Mouse (Mus musculus): ENCODE measurements around the gene Usp54. TPM values are rescaled to one million over a fixed set of nuclear protein-coding genes. Genes with fewer than 3 reads are reported as not detected.
"Not testable (repeated sequence)": the region's sequence is repeated elsewhere in the genome, so short reads cannot be mapped to it uniquely, and the experiment has no call there.

Usp54 gene
- polyA plus RNA-seq, 1 experiment, result 1.9 TPM

DNA sequence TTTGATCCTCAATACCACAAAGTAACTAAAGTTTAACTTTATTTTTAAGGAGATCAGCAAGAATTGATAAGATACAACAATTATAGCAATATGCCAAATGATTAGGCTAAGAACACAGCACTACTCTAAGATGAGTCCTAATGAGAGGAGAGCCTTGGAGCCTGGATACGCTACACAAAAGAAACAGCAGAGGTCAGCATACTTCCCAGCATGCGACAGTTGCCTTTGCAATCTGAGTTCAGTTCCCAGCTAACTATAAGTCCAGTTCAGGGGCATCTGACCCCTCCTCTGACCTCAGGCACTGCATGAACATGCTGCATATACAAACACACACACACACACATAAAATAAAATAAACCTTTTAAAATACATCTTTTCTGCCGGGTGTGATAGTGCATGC is 4.7 kb upstream of the Usp54 start:
- H3K27me3 ChIP-seq (ENCODE audit: control insufficient read depth, insufficient read depth, low read length), result no peaks in the 10 kb centered on the region
- DNase-seq (ENCODE audit: low read depth in 1 of 2, low spot score in 2 of 2), result no peak
- no peak for TF ChIP-seq POLR2A (IDR thresholded peaks at IDR 0.05; ENCODE audit: low read depth, low read length)
- no peak for TF ChIP-seq CTCF (IDR thresholded peaks at IDR 0.05; ENCODE audit: extremely low read depth, insufficient read depth, insufficient read length, insufficient replicate concordance)
- no peaks in the 10 kb centered on the region for H3K4me1 ChIP-seq (ENCODE audit: control insufficient read depth, insufficient read depth, insufficient read length)
- WGBS, result 58% methylated on average over 3 of the region's 3 CpGs
- no peak overlapping the region for H3K27ac ChIP-seq (ENCODE audit: insufficient read depth, low read length)
- H3K4me3 ChIP-seq (ENCODE audit: extremely low read depth, insufficient read depth, insufficient read length), result no peak overlapping the region
- no peaks in the 10 kb centered on the region for H3K36me3 ChIP-seq (ENCODE audit: control insufficient read depth, insufficient read depth, low read length)

DNA sequence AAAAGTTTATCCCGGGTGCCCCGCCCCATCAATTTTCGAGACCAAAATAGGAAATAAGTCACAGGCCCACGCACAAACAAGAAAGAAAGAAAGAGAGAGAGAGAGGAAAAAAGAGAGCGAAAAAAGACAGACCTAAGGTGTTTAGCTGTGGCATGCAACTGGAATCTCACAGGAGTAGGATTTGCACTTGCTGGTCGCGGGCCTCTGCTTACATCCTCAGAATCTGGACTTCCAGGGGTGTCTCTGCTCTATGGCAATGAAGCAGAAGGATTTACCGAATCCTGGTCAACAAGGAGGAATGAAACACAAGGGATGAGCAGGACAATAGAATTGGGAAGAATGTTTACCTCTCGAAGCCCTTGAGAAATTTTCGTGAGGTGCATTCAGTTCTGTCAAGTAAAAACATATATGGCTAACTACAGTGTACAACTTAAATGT is 594 bp upstream of the Usp54 start:
- Histone ChIP-seq H3K36me3 (ENCODE audit: control insufficient read depth, insufficient read depth, low read length) (no peaks in the 10 kb centered on the region), H3K4me1 (ENCODE audit: control insufficient read depth, insufficient read depth, insufficient read length) (no peaks in the 10 kb centered on the region), H3K4me3 (ENCODE audit: extremely low read depth, insufficient read depth, insufficient read length) (peak overlapping the region; percentile 85), H3K27me3 (ENCODE audit: control insufficient read depth, insufficient read depth, low read length) (no peaks in the 10 kb centered on the region), H3K27ac (ENCODE audit: insufficient read depth, low read length) (peak overlapping the region; percentile 97)
- TF ChIP-seq CTCF (IDR thresholded peaks at IDR 0.05; ENCODE audit: extremely low read depth, insufficient read depth, insufficient read length, insufficient replicate concordance) (no peak), POLR2A (IDR thresholded peaks at IDR 0.05; ENCODE audit: low read depth, low read length) (no peak)
- WGBS, result 15% methylated on average over 10 of the region's 10 CpGs
- DNase-seq (ENCODE audit: low read depth in 1 of 2, low spot score in 2 of 2), result no peak

DNA sequence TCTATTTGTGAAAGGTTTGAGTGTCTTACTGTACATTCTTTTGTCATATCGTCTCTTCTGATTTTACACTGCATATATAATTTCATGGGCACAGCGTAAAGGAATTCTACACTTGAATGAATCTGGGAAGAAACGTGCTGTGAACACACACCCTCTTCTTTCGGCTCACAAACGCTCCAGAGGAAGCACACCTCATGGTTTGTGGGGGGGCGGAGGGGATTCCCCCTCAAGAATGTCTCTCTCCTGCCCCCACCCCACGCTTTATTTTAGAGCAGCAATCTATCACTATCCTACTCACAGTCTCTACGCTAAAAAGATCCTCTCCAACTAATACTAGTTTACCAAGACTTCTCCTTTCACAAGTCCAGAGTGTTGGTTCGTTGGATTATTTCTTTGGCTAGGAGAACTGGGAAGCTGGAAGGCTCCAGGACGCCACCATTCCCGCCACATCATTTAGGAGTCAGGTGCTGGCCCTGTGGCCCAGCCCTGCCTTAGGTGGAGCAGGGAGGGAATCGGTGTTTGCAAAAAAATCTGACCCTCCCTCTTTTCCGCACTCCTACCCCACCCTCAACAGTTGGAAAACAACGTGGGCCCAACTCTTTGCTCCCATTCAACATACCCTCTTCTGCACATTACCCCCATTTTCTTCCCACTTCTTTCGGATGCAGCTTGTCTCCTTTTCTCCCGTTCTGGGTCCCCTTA is 794 bp downstream of the Usp54 start:
- 2% methylated on average over 16 of the region's 16 CpGs for WGBS
- peak; percentile 37 to 71 for DNase-seq (ENCODE audit: low read depth in 1 of 2, low spot score in 2 of 2)
- Histone ChIP-seq H3K27me3 (ENCODE audit: control insufficient read depth, insufficient read depth, low read length) (no peaks in the 10 kb centered on the region), H3K36me3 (ENCODE audit: control insufficient read depth, insufficient read depth, low read length) (no peaks in the 10 kb centered on the region), H3K27ac (ENCODE audit: insufficient read depth, low read length) (peak overlapping the region; percentile 91), H3K4me1 (ENCODE audit: control insufficient read depth, insufficient read depth, insufficient read length) (no peaks in the 10 kb centered on the region), H3K4me3 (ENCODE audit: extremely low read depth, insufficient read depth, insufficient read length) (peak overlapping the region; percentile 85)
- TF ChIP-seq CTCF (IDR thresholded peaks at IDR 0.05; ENCODE audit: extremely low read depth, insufficient read depth, insufficient read length, insufficient replicate concordance) (no peak), POLR2A (IDR thresholded peaks at IDR 0.05; ENCODE audit: low read depth, low read length) (no peak)

DNA sequence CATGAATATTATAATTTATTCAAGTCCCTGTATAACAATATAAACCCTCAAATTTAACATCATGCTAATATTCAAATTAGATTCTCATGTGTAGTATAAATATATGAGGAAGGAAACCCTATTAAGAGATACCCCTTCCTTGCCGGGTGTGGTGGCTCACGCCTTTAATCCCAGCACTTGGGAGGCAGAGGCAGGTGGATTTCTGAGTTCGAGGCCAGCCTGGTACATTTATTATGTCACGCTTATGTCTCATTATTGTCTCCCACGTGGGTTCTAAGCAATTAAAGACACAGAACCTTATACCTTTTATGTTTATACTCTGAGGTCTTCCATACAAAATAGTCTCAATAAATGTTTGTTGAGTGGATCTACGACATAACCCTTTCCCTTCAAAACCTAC is 2.2 kb downstream of the Usp54 start:
- no peak overlapping the region for H3K4me3 ChIP-seq (ENCODE audit: extremely low read depth, insufficient read depth, insufficient read length)
- WGBS, result 81% methylated on average over 6 of the region's 6 CpGs
- no peaks in the 10 kb centered on the region for H3K27me3 ChIP-seq (ENCODE audit: control insufficient read depth, insufficient read depth, low read length)
- no peaks in the 10 kb centered on the region for H3K4me1 ChIP-seq (ENCODE audit: control insufficient read depth, insufficient read depth, insufficient read length)
- H3K27ac ChIP-seq (ENCODE audit: insufficient read depth, low read length), result no peak overlapping the region
- TF ChIP-seq POLR2A (IDR thresholded peaks at IDR 0.05; ENCODE audit: low read depth, low read length), result no peak
- no peak for TF ChIP-seq CTCF (IDR thresholded peaks at IDR 0.05; ENCODE audit: extremely low read depth, insufficient read depth, insufficient read length, insufficient replicate concordance)
- no peaks in the 10 kb centered on the region for H3K36me3 ChIP-seq (ENCODE audit: control insufficient read depth, insufficient read depth, low read length)
- DNase-seq (ENCODE audit: low read depth in 1 of 2, low spot score in 2 of 2), result no peak

DNA sequence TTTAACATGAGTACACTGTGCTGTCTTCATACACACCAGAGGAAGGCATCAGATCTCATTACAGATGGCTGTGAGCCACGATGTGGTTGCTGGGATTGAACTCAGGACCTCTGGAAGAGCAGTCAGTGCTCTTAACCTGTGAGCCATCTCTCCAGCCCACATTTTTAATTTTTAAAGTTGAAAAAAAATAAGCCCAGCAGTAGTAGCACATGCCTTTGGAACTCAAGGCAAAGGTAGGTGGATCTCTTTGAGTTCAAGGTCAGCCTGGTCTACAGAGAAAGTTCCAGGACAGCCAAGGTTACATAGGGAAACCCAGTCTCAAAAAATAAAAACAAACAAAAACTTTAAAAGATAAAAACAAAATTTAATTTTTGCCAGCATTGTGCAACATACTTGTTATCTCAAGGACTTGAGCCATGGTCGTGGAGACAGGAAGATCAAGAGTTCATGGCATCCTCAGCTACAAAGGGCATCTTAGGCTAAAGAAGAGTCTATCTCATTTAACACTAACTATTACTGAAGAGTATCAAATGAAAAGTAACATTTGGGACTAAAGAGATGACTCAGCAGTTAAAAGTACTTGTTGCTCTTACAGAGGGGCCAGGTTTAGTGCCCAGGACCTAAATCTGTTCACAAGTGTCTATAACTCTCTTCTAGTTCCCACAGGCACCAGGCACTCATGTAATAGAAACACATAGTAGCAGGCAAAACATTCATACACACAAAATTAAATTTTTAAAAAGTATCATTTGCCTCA is 2.9 kb downstream of the Usp54 start:
- TF ChIP-seq POLR2A (IDR thresholded peaks at IDR 0.05; ENCODE audit: low read depth, low read length) (no peak), CTCF (IDR thresholded peaks at IDR 0.05; ENCODE audit: extremely low read depth, insufficient read depth, insufficient read length, insufficient replicate concordance) (no peak)
- no peaks in the 10 kb centered on the region for H3K4me1 ChIP-seq (ENCODE audit: control insufficient read depth, insufficient read depth, insufficient read length)
- DNase-seq (ENCODE audit: low read depth in 1 of 2, low spot score in 2 of 2), result no peak
- no peak overlapping the region for H3K4me3 ChIP-seq (ENCODE audit: extremely low read depth, insufficient read depth, insufficient read length)
- WGBS, result 75% methylated on average over 2 of the region's 2 CpGs
- H3K36me3 ChIP-seq (ENCODE audit: control insufficient read depth, insufficient read depth, low read length), result no peaks in the 10 kb centered on the region
- no peaks in the 10 kb centered on the region for H3K27me3 ChIP-seq (ENCODE audit: control insufficient read depth, insufficient read depth, low read length)
- H3K27ac ChIP-seq (ENCODE audit: insufficient read depth, low read length), result no peak overlapping the region

DNA sequence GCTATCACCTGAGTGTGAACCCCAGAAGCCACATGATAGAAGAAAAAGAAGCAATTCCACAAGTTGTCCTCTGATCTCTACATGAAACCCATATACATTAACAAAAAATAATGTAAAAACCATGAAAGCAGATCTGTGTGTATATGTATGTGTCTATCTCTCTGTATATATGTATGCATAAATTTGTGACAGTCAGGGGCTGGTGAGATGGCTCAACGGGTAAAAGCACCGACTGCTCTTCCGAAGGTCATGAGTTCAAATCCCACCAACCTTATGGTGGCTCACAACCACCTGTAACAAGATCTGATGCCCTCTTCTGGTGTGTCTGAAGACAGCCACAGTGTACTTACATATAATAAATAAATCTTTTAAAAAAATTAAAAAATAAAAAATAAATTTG is 3.9 kb downstream of the Usp54 start:
- 96% methylated on average over 3 of the region's 3 CpGs for WGBS
- DNase-seq (ENCODE audit: low read depth in 1 of 2, low spot score in 2 of 2); H3K4me1 ChIP-seq (ENCODE audit: control insufficient read depth, insufficient read depth, insufficient read length); H3K36me3 ChIP-seq (ENCODE audit: control insufficient read depth, insufficient read depth, low read length); H3K4me3 ChIP-seq (ENCODE audit: extremely low read depth, insufficient read depth, insufficient read length); H3K27ac ChIP-seq (ENCODE audit: insufficient read depth, low read length); H3K27me3 ChIP-seq (ENCODE audit: control insufficient read depth, insufficient read depth, low read length): not testable (repeated sequence)

DNA sequence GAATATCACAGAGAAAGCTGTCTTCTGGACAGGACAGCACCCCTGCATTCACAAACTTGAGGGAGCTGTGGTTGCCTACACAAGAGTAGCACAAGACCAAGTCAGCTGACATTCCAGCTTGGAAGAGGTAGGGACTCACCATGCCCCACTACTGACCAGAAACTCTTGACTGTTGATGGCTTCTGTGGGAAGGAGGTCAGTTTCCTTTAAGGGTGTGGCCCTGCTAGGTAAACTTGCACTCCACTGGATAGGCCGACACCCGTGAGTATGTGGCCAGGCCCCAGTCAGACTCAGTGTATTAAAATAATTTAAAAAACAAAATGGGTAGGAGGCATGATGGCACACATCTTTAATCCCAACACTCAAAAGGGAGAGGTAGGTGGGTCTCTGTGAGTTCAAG is 5.3 kb downstream of the Usp54 start:
- no peaks in the 10 kb centered on the region for H3K27me3 ChIP-seq (ENCODE audit: control insufficient read depth, insufficient read depth, low read length)
- TF ChIP-seq POLR2A (IDR thresholded peaks at IDR 0.05; ENCODE audit: low read depth, low read length) (no peak), CTCF (IDR thresholded peaks at IDR 0.05; ENCODE audit: extremely low read depth, insufficient read depth, insufficient read length, insufficient replicate concordance) (no peak)
- H3K4me3 ChIP-seq (ENCODE audit: extremely low read depth, insufficient read depth, insufficient read length), result no peak overlapping the region
- no peak overlapping the region for H3K27ac ChIP-seq (ENCODE audit: insufficient read depth, low read length)
- WGBS, result 81% methylated on average over 2 of the region's 2 CpGs
- H3K4me1 ChIP-seq (ENCODE audit: control insufficient read depth, insufficient read depth, insufficient read length), result no peaks in the 10 kb centered on the region
- DNase-seq (ENCODE audit: low read depth in 1 of 2, low spot score in 2 of 2), result no peak
- H3K36me3 ChIP-seq (ENCODE audit: control insufficient read depth, insufficient read depth, low read length), result no peaks in the 10 kb centered on the region

Measured in spleen, adult 2 months (tissue).